Mouse (Mus musculus): Measurements from ENCODE around the gene Nkain4. TPM values are rescaled to one million over a fixed set of nuclear protein-coding genes. Genes with fewer than 3 reads are reported as not detected.

Gene Nkain4
- polyA plus RNA-seq, 1 experiment from 2014 or later = 53.3 TPM

GRCm38 (mm10) chr2:180981133-180981532 is 26.6 kb upstream of the Nkain4 start:
- ATAC-seq = no peak
- Histone ChIP-seq H3K4me1 (no peaks in the 10 kb centered on the region), H3K36me3 (ENCODE audit: poor library complexity, severe bottlenecking) (peaks cover 82% of the 10 kb centered on the region), H3K9me3 (replicated peaks) (no peaks in the 10 kb centered on the region), H3K9ac (no peak overlapping the region), H3K27ac (no peak overlapping the region), H3K4me2 (no peak overlapping the region), H3K4me3 (no peak overlapping the region), H3K27me3 (no peaks in the 10 kb centered on the region)
- 85% methylated on average over 6 of the region's 6 CpGs for WGBS

GRCm38 (mm10) chr2:180967010-180967763 is 12.7 kb upstream of the Nkain4 start, which contains the start of gene Arfgap1:
Gene Arfgap1 (plus strand): TSS chr2:180967225.
- Histone ChIP-seq H3K9ac (peak within 1 kb of the TSS; percentile 97), H3K27me3 (0 out of 2 replicates have a peak, but pooled peaks cover 2% of the 10 kb centered on the region), H3K4me1 (peaks cover 29% of the 10 kb centered on the region), H3K4me2 (peak within 1 kb of the TSS; percentile 99), H3K27ac (peak within 1 kb of the TSS; percentile 87), H3K4me3 (peak within 1 kb of the TSS; percentile 96), H3K9me3 (replicated peaks) (no peaks in the 10 kb centered on the region), H3K36me3 (ENCODE audit: poor library complexity, severe bottlenecking) (peaks cover 30% of the 10 kb centered on the region)
- peak; percentile 88 for ATAC-seq
- under 1% methylated on average over 56 of the region's 57 CpGs for WGBS

GRCm38 (mm10) chr2:180966092-180966882 is 11.8 kb upstream of the Nkain4 start:
- 0 out of 2 replicates have a peak, but pooled peaks cover 2% of the 10 kb centered on the region for H3K27me3 ChIP-seq
- H3K4me2 ChIP-seq = peak overlapping the region; percentile 99
- H3K4me3 ChIP-seq = peak overlapping the region; percentile 96
- no peaks in the 10 kb centered on the region for H3K9me3 ChIP-seq (replicated peaks)
- peak overlapping the region; percentile 87 for H3K27ac ChIP-seq
- WGBS = 15% methylated on average over 14 of the region's 14 CpGs
- ATAC-seq = no peak
- peaks cover 21% of the 10 kb centered on the region for H3K36me3 ChIP-seq (ENCODE audit: poor library complexity, severe bottlenecking)
- H3K9ac ChIP-seq = peak overlapping the region; percentile 97
- H3K4me1 ChIP-seq = peaks cover 29% of the 10 kb centered on the region

- ATAC-seq = no peak
- WGBS = 5% methylated on average over 5 of the region's 5 CpGs
- no peak overlapping the region for H3K9ac ChIP-seq
Measured at GRCm38 (mm10) chr2:180963956-180964355, 9.5 kb upstream of the Nkain4 start.

GRCm38 (mm10) chr2:180962616-180963308 is 8.3 kb upstream of the Nkain4 start:
- ATAC-seq = no peak
- H3K9me3 ChIP-seq (replicated peaks) = no peaks in the 10 kb centered on the region
- WGBS = 71% methylated on average over 2 of the region's 2 CpGs
- no peak overlapping the region for H3K9ac ChIP-seq
- H3K4me1 ChIP-seq = peaks cover 15% of the 10 kb centered on the region
- no peak overlapping the region for H3K27ac ChIP-seq
- H3K4me2 ChIP-seq = no peak overlapping the region
- H3K27me3 ChIP-seq = 0 out of 2 replicates have a peak, but pooled peaks cover 2% of the 10 kb centered on the region
- H3K36me3 ChIP-seq (ENCODE audit: poor library complexity, severe bottlenecking) = no peaks in the 10 kb centered on the region
- no peak overlapping the region for H3K4me3 ChIP-seq

More at GRCm38 (mm10) chr2:180963956-180964355, 9.5 kb upstream of the Nkain4 start:
- 0 out of 2 replicates have a peak, but pooled peaks cover 3% of the 10 kb centered on the region for H3K36me3 ChIP-seq (ENCODE audit: poor library complexity, severe bottlenecking)
- H3K4me3 ChIP-seq = no peak overlapping the region
- 0 out of 2 replicates have a peak, but pooled peaks cover 2% of the 10 kb centered on the region for H3K27me3 ChIP-seq
- H3K9me3 ChIP-seq (replicated peaks) = no peaks in the 10 kb centered on the region
- peaks cover 27% of the 10 kb centered on the region for H3K4me1 ChIP-seq
- no peak overlapping the region for H3K4me2 ChIP-seq
- no peak overlapping the region for H3K27ac ChIP-seq

GRCm38 (mm10) chr2:180960187-180960586 is 5.7 kb upstream of the Nkain4 start:
- H3K4me2 ChIP-seq = no peak overlapping the region
- peaks cover 6% of the 10 kb centered on the region; the same call in 1 of the 2 replicates for H3K4me1 ChIP-seq
- no peaks in the 10 kb centered on the region for H3K36me3 ChIP-seq (ENCODE audit: poor library complexity, severe bottlenecking)
- H3K4me3 ChIP-seq = no peak overlapping the region
- no peak overlapping the region for H3K27ac ChIP-seq
- H3K27me3 ChIP-seq = peaks cover 6% of the 10 kb centered on the region; the same call in 1 of the 2 replicates
- H3K9me3 ChIP-seq (replicated peaks) = no peaks in the 10 kb centered on the region
- no peak for ATAC-seq
- H3K9ac ChIP-seq = no peak overlapping the region
- WGBS = 83% methylated on average over 3 of the region's 3 CpGs

- no peak overlapping the region for H3K27ac ChIP-seq
- no peak overlapping the region for H3K9ac ChIP-seq
- no peak overlapping the region for H3K4me2 ChIP-seq
- H3K4me3 ChIP-seq = no peak overlapping the region
- peaks cover 12% of the 10 kb centered on the region; the same call in 1 of the 2 replicates for H3K4me1 ChIP-seq
- no peaks in the 10 kb centered on the region for H3K36me3 ChIP-seq (ENCODE audit: poor library complexity, severe bottlenecking)
- ATAC-seq = no peak
- WGBS = 77% methylated on average over 7 of the region's 7 CpGs
- peaks cover 9% of the 10 kb centered on the region; the same call in 1 of the 2 replicates for H3K27me3 ChIP-seq
- H3K9me3 ChIP-seq (replicated peaks) = no peaks in the 10 kb centered on the region
Measured at GRCm38 (mm10) chr2:180959605-180960004, 5.1 kb upstream of the Nkain4 start.

GRCm38 (mm10) chr2:180953638-180954037 is 861 bp downstream of the Nkain4 start:
- Histone ChIP-seq H3K9me3 (replicated peaks) (no peaks in the 10 kb centered on the region), H3K4me3 (peak overlapping the region; percentile 69), H3K9ac (peak overlapping the region; percentile 80), H3K4me2 (peak overlapping the region; percentile 86), H3K27me3 (peaks cover 6% of the 10 kb centered on the region; the same call in 1 of the 2 replicates), H3K4me1 (peaks cover 47% of the 10 kb centered on the region), H3K36me3 (ENCODE audit: poor library complexity, severe bottlenecking) (no peaks in the 10 kb centered on the region), H3K27ac (peak overlapping the region; percentile 92)
- no peak for ATAC-seq
- 3% methylated on average over 2 of the region's 2 CpGs for WGBS

- Histone ChIP-seq H3K27me3 (peaks cover 6% of the 10 kb centered on the region; the same call in 1 of the 2 replicates), H3K9ac (peak overlapping the region; percentile 80)
Measured at GRCm38 (mm10) chr2:180952731-180953171, 1.7 kb downstream of the Nkain4 start.

GRCm38 (mm10) chr2:180949947-180950346 is 4.6 kb downstream of the Nkain4 start:
- peaks cover 42% of the 10 kb centered on the region for H3K4me1 ChIP-seq
- H3K9ac ChIP-seq = no peak overlapping the region
- no peak for ATAC-seq
- H3K27me3 ChIP-seq = no peaks in the 10 kb centered on the region
- WGBS = 11% methylated on average over 1 of the region's 1 CpGs
- H3K36me3 ChIP-seq (ENCODE audit: poor library complexity, severe bottlenecking) = no peaks in the 10 kb centered on the region
- no peak overlapping the region for H3K4me2 ChIP-seq
- H3K27ac ChIP-seq = no peak overlapping the region
- no peak overlapping the region for H3K4me3 ChIP-seq
- no peaks in the 10 kb centered on the region for H3K9me3 ChIP-seq (replicated peaks)

More at GRCm38 (mm10) chr2:180952731-180953171, 1.7 kb downstream of the Nkain4 start:
- H3K27ac ChIP-seq = peak overlapping the region; percentile 92
- H3K4me3 ChIP-seq = peak overlapping the region; percentile 69
- no peaks in the 10 kb centered on the region for H3K9me3 ChIP-seq (replicated peaks)
- WGBS = 1% methylated on average over 9 of the region's 9 CpGs
- H3K36me3 ChIP-seq (ENCODE audit: poor library complexity, severe bottlenecking) = no peaks in the 10 kb centered on the region
- H3K4me1 ChIP-seq = peaks cover 47% of the 10 kb centered on the region
- ATAC-seq = peak; percentile 68
- peak overlapping the region; percentile 86 for H3K4me2 ChIP-seq

GRCm38 (mm10) chr2:180941869-180942268 is 12.6 kb downstream of the Nkain4 start:
- peaks cover 18% of the 10 kb centered on the region for H3K36me3 ChIP-seq (ENCODE audit: poor library complexity, severe bottlenecking)
- no peak overlapping the region for H3K4me3 ChIP-seq
- H3K9ac ChIP-seq = no peak overlapping the region
- peak overlapping the region; percentile 36; the same call in 1 of the 2 replicates for H3K27ac ChIP-seq
- no peaks in the 10 kb centered on the region for H3K27me3 ChIP-seq
- peak; percentile 58 for ATAC-seq
- no peak overlapping the region for H3K4me2 ChIP-seq
- no peaks in the 10 kb centered on the region for H3K9me3 ChIP-seq (replicated peaks)
- no peaks in the 10 kb centered on the region for H3K4me1 ChIP-seq
